Mouse (Mus musculus): ENCODE results near the gene Tubgcp2. TPM values are rescaled to one million over a fixed set of nuclear protein-coding genes. Genes with fewer than 3 reads are reported as not detected.

Tubgcp2 gene
- polyA plus RNA-seq (2014; fragmentation: Illumina TruSeq; extraction: RNeasy Lipid Tissue Mini Kit (QIAGEN cat#74804)) = 38.6 TPM

GRCm38 (mm10) chr7:140036281-140037170 lies at the start of gene Tubgcp2, which contains the start of gene Zfp511:
Gene Tubgcp2 (minus strand): TSS chr7:140036669.
Gene Zfp511 (plus strand): TSS chr7:140036391.

DNA sequence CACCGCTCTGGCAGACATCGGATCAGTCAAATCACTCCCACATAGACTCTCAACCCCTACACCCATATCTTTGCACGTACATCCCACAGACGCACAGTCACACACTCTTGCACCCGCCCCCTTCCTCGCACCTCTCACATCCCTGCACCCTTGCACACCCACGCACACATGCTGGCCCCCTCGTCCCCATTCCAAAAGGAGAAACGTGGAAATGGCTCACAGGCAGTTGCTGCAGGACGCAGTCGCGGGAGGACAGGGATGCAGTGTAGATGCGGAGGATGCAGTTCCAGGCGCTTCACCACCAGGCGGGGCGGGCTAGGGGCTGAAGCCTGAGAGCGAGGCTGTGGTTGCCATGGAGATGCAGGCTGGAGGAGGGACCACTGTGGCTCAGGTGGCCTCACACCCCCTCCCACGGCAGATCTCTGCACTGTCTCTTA lies 45.8 kb upstream of the Tubgcp2 start, which contains the start of gene Caly:
TSS of gene Caly (minus strand) at position 307 of the 437 bp plus-strand sequence.

GRCm38 (mm10) chr7:140048361-140049114 lies 12.1 kb upstream of the Tubgcp2 start, which contains the start of gene Msx3:
Gene Msx3 (minus strand): TSS chr7:140049089.

DNA sequence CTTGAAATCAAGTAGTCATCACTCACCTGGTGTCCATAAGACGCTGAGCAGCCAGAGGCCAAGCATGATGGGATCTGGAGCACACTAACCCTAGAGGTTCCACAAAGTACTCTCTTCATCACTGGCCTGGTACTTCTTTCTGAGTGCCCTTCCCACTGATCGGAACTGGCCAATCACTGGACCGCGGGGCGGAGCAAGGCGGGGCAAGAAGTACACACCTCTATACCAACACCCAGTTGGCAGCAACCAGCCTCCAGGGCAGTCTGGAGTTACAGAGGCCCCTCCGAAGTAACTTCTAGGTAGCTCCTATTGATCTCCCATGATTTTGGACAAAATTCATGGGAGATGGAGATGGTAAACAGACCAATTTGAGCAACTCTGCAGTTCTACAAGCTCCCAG lies 44.1 kb downstream of the Tubgcp2 start, which contains the start of gene Adam8:
TSS of gene Adam8 (minus strand) at position 157 of the 400 bp plus-strand sequence.

DNA sequence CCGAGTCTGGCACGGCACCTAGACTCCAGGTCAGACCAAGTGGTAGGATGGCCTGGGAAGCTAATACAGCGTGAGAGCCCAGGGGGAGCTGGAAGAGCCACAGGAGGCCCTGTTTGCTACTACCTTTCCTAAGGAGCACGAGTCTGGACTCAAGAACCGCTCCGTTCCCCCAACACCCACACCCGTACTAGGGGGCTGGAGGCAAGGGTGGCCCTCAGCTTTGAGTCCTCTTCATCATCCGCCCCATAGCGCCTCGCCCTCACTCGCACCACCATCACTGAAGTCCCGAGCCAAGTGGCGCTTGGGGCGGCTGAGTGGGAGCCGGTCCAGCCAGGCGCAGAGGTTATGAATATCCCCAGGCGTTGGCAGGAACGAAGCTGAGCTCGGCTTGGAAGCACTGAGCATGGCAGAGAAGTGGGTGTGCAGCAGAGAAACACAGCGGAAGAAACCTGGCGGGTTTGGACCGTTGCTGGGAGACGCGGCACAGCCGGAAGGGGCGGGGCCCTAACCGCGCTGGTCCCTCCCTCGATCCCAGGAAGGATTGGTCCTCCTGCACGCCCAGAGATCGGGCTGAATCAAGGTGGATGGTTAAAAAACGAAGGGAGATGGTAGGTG lies 58.1 kb downstream of the Tubgcp2 start, which contains the start of gene 6430531B16Rik:
TSS of gene 6430531B16Rik (minus strand) at position 478 of the 615 bp plus-strand sequence.

Other genes with a start within 250 kb of the Tubgcp2 start
- gene Adgra1, start 202.5 kb downstream of the Tubgcp2 start, polyA plus RNA-seq (2014; fragmentation: Illumina TruSeq; extraction: RNeasy Lipid Tissue Mini Kit (QIAGEN cat#74804)) = 0.88 TPM
- 0.23 TPM for gene Kndc1, start 142.0 kb downstream of the Tubgcp2 start, polyA plus RNA-seq (2014; fragmentation: Illumina TruSeq; extraction: RNeasy Lipid Tissue Mini Kit (QIAGEN cat#74804))
- gene Utf1, start 92.9 kb downstream of the Tubgcp2 start, polyA plus RNA-seq (2014; fragmentation: Illumina TruSeq; extraction: RNeasy Lipid Tissue Mini Kit (QIAGEN cat#74804)) = not detected
- gene 6430531B16Rik, start 57.9 kb downstream of the Tubgcp2 start, polyA plus RNA-seq (2014; fragmentation: Illumina TruSeq; extraction: RNeasy Lipid Tissue Mini Kit (QIAGEN cat#74804)) = not detected
- 0.54 TPM for gene Adam8, start 44.1 kb downstream of the Tubgcp2 start, polyA plus RNA-seq (2014; fragmentation: Illumina TruSeq; extraction: RNeasy Lipid Tissue Mini Kit (QIAGEN cat#74804))
- 7.2 TPM for gene Zfp511, start 278 bp downstream of the Tubgcp2 start, polyA plus RNA-seq (2014; fragmentation: Illumina TruSeq; extraction: RNeasy Lipid Tissue Mini Kit (QIAGEN cat#74804))
- gene Msx3, start 12.4 kb upstream of the Tubgcp2 start, polyA plus RNA-seq (2014; fragmentation: Illumina TruSeq; extraction: RNeasy Lipid Tissue Mini Kit (QIAGEN cat#74804)) = 0.60 TPM
- gene Caly, start 45.9 kb upstream of the Tubgcp2 start, polyA plus RNA-seq (2014; fragmentation: Illumina TruSeq; extraction: RNeasy Lipid Tissue Mini Kit (QIAGEN cat#74804)) = not detected
- not detected for gene Prap1, start 56.7 kb upstream of the Tubgcp2 start, polyA plus RNA-seq (2014; fragmentation: Illumina TruSeq; extraction: RNeasy Lipid Tissue Mini Kit (QIAGEN cat#74804))
- 20.8 TPM for gene Fuom, start 65.8 kb upstream of the Tubgcp2 start, polyA plus RNA-seq (2014; fragmentation: Illumina TruSeq; extraction: RNeasy Lipid Tissue Mini Kit (QIAGEN cat#74804))
- 5.7 TPM for gene Paox, start 79.1 kb upstream of the Tubgcp2 start, polyA plus RNA-seq (2014; fragmentation: Illumina TruSeq; extraction: RNeasy Lipid Tissue Mini Kit (QIAGEN cat#74804))
- gene Echs1, start 79.8 kb upstream of the Tubgcp2 start, polyA plus RNA-seq (2014; fragmentation: Illumina TruSeq; extraction: RNeasy Lipid Tissue Mini Kit (QIAGEN cat#74804)) = 99.4 TPM
- gene Mtg1, start 100.9 kb upstream of the Tubgcp2 start, polyA plus RNA-seq (2014; fragmentation: Illumina TruSeq; extraction: RNeasy Lipid Tissue Mini Kit (QIAGEN cat#74804)) = 3.0 TPM
- gene Sprn, start 118.2 kb upstream of the Tubgcp2 start, polyA plus RNA-seq (2014; fragmentation: Illumina TruSeq; extraction: RNeasy Lipid Tissue Mini Kit (QIAGEN cat#74804)) = 2.9 TPM
- gene Olfr522, start 128.1 kb upstream of the Tubgcp2 start, polyA plus RNA-seq (2014; fragmentation: Illumina TruSeq; extraction: RNeasy Lipid Tissue Mini Kit (QIAGEN cat#74804)) = not detected
- not detected for gene Olfr523, start 136.5 kb upstream of the Tubgcp2 start, polyA plus RNA-seq (2014; fragmentation: Illumina TruSeq; extraction: RNeasy Lipid Tissue Mini Kit (QIAGEN cat#74804))
- gene Olfr524, start 169.3 kb upstream of the Tubgcp2 start, polyA plus RNA-seq (2014; fragmentation: Illumina TruSeq; extraction: RNeasy Lipid Tissue Mini Kit (QIAGEN cat#74804)) = not detected
- gene Cd163l1, start 181.6 kb upstream of the Tubgcp2 start, polyA plus RNA-seq (2014; fragmentation: Illumina TruSeq; extraction: RNeasy Lipid Tissue Mini Kit (QIAGEN cat#74804)) = not detected
- gene 5830411N06Rik, start 210.6 kb upstream of the Tubgcp2 start, polyA plus RNA-seq (2014; fragmentation: Illumina TruSeq; extraction: RNeasy Lipid Tissue Mini Kit (QIAGEN cat#74804)) = not detected